Mouse (Mus musculus) neural tube, embryonic 14.5 days (tissue): ENCODE data around the gene 4933428G20Rik. TPM values are rescaled to one million over a fixed set of nuclear protein-coding genes. Genes with fewer than 3 reads are reported as not detected.
A peak's percentile ranks its signal among the peaks of the same experiment; 100 is the strongest.

Source experiments
- ATAC-seq: fragments of 200-750 bp; cut with Nextera tagmentation; 2 replicates; pipeline ENCODE4 v1.8.0; 2017; ENCODE audit warnings: low read depth, mild to moderate bottlenecking, moderate TSS enrichment, moderate library complexity
- H3K27ac ChIP-seq: fragments of 300-500 bp; sonication (generic); 2 replicates; pipeline ENCODE4 v1.5.1; 2014; ENCODE audit warnings: low read depth, mild to moderate bottlenecking, control low read depth, low read length, moderate library complexity, mixed read lengths
- H3K27me3 ChIP-seq: fragments of 300-500 bp; sonication (generic); 2 replicates; pipeline ENCODE4 v1.6.1; 2014; ENCODE audit warnings: low read length; ENCODE audit not compliant: control insufficient read depth, insufficient read depth
- H3K36me3 ChIP-seq: fragments of 300-500 bp; sonication (generic); 2 replicates; pipeline ENCODE4 v1.6.1; 2014; ENCODE audit warnings: low read length, mixed read lengths; ENCODE audit not compliant: control insufficient read depth, insufficient read depth
- H3K4me1 ChIP-seq: fragments of 300-500 bp; sonication (generic); 2 replicates; pipeline ENCODE4 v1.6.1; 2014; ENCODE audit warnings: low read length; ENCODE audit not compliant: control insufficient read depth, insufficient read depth
- H3K4me2 ChIP-seq: fragments of 300-500 bp; sonication (generic); 2 replicates; pipeline ENCODE4 v1.6.1; 2014; ENCODE audit warnings: mild to moderate bottlenecking, low read depth, low read length, control low read depth
- H3K4me3 ChIP-seq: fragments of 300-500 bp; sonication (generic); 2 replicates; pipeline ENCODE4 v1.5.1; 2014; ENCODE audit warnings: low read depth, low read length, control low read depth, mixed read lengths
- H3K9ac ChIP-seq: fragments of 300-500 bp; sonication (generic); replicated peaks from 2 replicates; pipeline ENCODE4 v1.6.1; 2014; ENCODE audit warnings: low read depth, mild to moderate bottlenecking, control low read depth, low read length, mixed read lengths
- H3K9me3 ChIP-seq: fragments of 300-500 bp; sonication (generic); 2 replicates; pipeline ENCODE4 v1.6.1; 2016; ENCODE audit warnings: low read length; ENCODE audit not compliant: control insufficient read depth
- WGBS: fragments of 180-500 bp; shearing (Covaris S2); extraction: QIAGEN DNeasy Blood & Tissue Kit; methylation state at CpG from one replicate; pipeline ENCODE4 v1.1.7; 2014; 5-methylcytosine and 5-hydroxymethylcytosine counted together
- polyA plus RNA-seq: library from polyadenylated mRNA; unstranded; fragments of >200 nt; fragmentation: Nextera tagmentation; extraction: Ambion mirVana; gene quantifications from 2 replicates; pipeline ENCODE4 v1.2.1, GENCODE M21; 2014

Gene 4933428G20Rik
- polyA plus RNA-seq, result 0.26 and 0.33 TPM in 2 replicates

DNA sequence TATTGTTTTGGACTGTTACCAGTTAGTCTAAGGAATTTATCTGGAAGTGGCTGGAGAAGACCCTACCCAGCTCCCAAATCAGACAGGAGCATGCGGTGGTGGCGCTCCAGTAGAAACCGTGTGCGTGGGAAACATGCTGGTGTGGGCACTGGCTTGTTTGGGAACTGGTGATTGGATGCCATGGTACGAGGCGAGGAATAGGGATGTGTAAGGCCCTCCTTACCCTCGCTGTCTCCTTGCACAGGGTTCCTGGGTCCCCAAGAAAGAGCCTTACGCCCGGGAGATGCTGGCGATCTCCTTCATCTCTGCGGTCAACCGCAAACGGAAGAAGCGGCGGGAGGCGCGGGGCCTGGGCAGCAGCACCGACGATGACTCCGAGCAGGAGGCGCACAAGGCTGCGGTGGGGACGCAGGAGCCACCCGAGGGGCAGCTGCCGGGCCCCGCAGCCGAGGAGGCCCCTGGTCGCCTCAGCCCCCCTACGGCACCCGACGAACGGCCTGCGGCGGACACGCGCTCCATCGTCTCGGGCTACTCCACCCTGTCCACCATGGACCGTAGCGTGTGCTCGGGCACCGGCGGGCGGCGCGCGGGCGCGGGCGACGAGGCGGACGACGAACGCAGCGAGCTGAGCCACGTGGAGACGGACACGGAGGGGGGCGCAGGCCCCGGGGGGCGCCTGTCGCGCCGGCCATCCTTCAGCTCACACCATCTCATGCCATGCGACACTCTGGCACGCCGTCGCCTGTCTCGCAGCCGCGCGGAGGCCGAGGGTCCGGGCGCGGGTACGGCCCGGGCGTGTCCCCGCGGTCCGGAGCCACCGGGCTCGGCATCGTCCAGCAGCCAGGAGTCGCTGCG is at the start of gene 4933428G20Rik:
TSS of gene 4933428G20Rik (minus strand) at position 476 of the 855 bp plus-strand sequence.
- H3K27me3 ChIP-seq, result peaks cover 22% of the 10 kb centered on the region
- WGBS, result 6% methylated on average over 83 of the region's 88 CpGs
- ATAC-seq, result peak; percentile 19; the same call in 1 of the 2 replicates

GRCm38 (mm10) chr11:97548757-97549156 is 48.6 kb upstream of the 4933428G20Rik start:
- ATAC-seq, result no peak
- Histone ChIP-seq H3K27me3 (peaks cover 21% of the 10 kb centered on the region; the same call in 1 of the 2 replicates), H3K4me1 (peaks cover 24% of the 10 kb centered on the region), H3K4me3 (no peak overlapping the region), H3K36me3 (no peaks in the 10 kb centered on the region), H3K9ac (no peak overlapping the region), H3K4me2 (no peak overlapping the region), H3K9me3 (no peaks in the 10 kb centered on the region), H3K27ac (no peak overlapping the region)
- WGBS, result 65% methylated on average over 8 of the region's 8 CpGs

More for the DNA sequence above, at the start of gene 4933428G20Rik:
- H3K4me3 ChIP-seq, result peak within 1 kb of the TSS; percentile 29
- no peaks in the 10 kb centered on the region for H3K9me3 ChIP-seq
- H3K9ac ChIP-seq, result peak within 1 kb of the TSS; percentile 28; the same call in 1 of the 2 replicates
- peak within 1 kb of the TSS; percentile 46 for H3K4me2 ChIP-seq
- peaks cover 6% of the 10 kb centered on the region; the same call in 1 of the 2 replicates for H3K4me1 ChIP-seq
- H3K27ac ChIP-seq, result no peak within 1 kb of the TSS
- H3K36me3 ChIP-seq, result peaks cover 4% of the 10 kb centered on the region; the same call in 1 of the 2 replicates

- 72% methylated on average over 12 of the region's 12 CpGs for WGBS
- no peak overlapping the region for H3K4me3 ChIP-seq
- peaks cover 21% of the 10 kb centered on the region; the same call in 1 of the 2 replicates for H3K27me3 ChIP-seq
- H3K9me3 ChIP-seq, result no peaks in the 10 kb centered on the region
- H3K27ac ChIP-seq, result no peak overlapping the region
- no peaks in the 10 kb centered on the region for H3K36me3 ChIP-seq
- H3K9ac ChIP-seq, result no peak overlapping the region
- no peak for ATAC-seq
- H3K4me1 ChIP-seq, result peaks cover 24% of the 10 kb centered on the region
- H3K4me2 ChIP-seq, result no peak overlapping the region
Observed at GRCm38 (mm10) chr11:97547957-97548706, 48.0 kb upstream of the 4933428G20Rik start.

DNA sequence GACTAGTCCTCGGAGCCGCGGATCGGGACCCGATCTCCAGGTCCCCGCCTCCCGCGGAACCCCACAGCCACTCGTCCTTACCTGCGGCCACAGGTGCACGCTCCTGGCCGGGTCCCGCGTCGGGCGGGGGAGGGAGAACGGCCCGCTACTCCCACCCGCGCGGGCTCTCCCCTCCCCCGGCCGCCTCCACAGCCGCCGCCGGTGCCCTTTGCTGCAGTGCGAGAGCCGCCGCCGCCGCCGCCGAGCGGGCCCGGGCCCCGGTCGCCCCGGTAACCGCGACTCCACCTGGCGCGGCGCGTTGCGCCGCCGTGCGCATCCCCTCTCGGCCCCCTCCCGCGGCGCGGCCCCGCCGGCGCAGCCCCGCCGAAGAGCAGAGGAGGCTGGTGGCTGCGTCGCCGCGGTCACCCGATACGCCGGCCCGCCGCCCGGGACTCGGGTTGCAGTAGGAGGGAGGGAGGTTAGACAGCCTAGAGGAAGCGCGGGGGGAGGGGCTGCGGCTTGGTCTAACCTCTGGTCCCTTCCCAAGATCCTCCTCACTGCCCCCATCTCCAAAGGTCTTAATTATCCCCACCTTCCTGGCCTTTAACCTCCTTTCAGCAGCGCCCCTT is 46.8 kb upstream of the 4933428G20Rik start:
- WGBS, result under 1% methylated on average over 23 of the region's 73 CpGs
- H3K4me1 ChIP-seq, result peaks cover 19% of the 10 kb centered on the region
- H3K27me3 ChIP-seq, result peaks cover 21% of the 10 kb centered on the region; the same call in 1 of the 2 replicates

GRCm38 (mm10) chr11:97545808-97546560 is 45.8 kb upstream of the 4933428G20Rik start:
- H3K27me3 ChIP-seq, result peaks cover 21% of the 10 kb centered on the region; the same call in 1 of the 2 replicates
- peaks cover 4% of the 10 kb centered on the region; the same call in 1 of the 2 replicates for H3K36me3 ChIP-seq
- no peak overlapping the region for H3K27ac ChIP-seq
- H3K4me3 ChIP-seq, result peak overlapping the region; percentile 47
- H3K9me3 ChIP-seq, result no peaks in the 10 kb centered on the region
- H3K9ac ChIP-seq, result peak overlapping the region; percentile 56
- WGBS, result 9% methylated on average over 26 of the region's 26 CpGs
- H3K4me1 ChIP-seq, result peaks cover 17% of the 10 kb centered on the region
- no peak for ATAC-seq
- H3K4me2 ChIP-seq, result peak overlapping the region; percentile 92

More for the DNA sequence above, 46.8 kb upstream of the 4933428G20Rik start:
- H3K9ac ChIP-seq, result peak overlapping the region; percentile 56
- peak; percentile 52 for ATAC-seq
- H3K9me3 ChIP-seq, result no peaks in the 10 kb centered on the region
- H3K4me3 ChIP-seq, result peak overlapping the region; percentile 47
- no peak overlapping the region for H3K27ac ChIP-seq
- peak overlapping the region; percentile 92 for H3K4me2 ChIP-seq
- no peaks in the 10 kb centered on the region for H3K36me3 ChIP-seq

DNA sequence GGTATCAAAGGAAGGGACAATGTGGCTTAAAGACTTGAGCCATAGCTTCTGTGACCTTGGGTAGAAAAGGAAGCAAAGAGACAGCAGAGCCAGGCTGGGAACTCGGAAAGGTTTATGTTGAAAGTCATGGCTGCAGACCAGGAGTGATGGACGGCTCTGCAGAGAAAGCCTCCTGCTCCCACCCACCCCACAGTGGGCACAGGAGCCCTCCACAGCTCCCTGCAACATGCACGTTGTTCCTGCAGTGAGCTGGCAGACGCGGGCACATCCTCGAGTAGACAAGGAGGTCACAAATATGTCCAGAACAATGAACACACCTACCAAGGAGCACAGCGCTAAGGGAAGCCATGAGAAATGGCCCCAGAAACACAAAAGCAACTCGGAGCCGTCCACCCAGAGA is 43.7 kb upstream of the 4933428G20Rik start:
- Histone ChIP-seq H3K27ac (no peak overlapping the region), H3K27me3 (peaks cover 25% of the 10 kb centered on the region; the same call in 1 of the 2 replicates), H3K4me3 (no peak overlapping the region), H3K4me1 (peaks cover 19% of the 10 kb centered on the region), H3K4me2 (no peak overlapping the region), H3K9me3 (no peaks in the 10 kb centered on the region), H3K9ac (no peak overlapping the region), H3K36me3 (peaks cover 4% of the 10 kb centered on the region; the same call in 1 of the 2 replicates)
- no peak for ATAC-seq
- 77% methylated on average over 9 of the region's 9 CpGs for WGBS

GRCm38 (mm10) chr11:97543181-97543733 is 43.1 kb upstream of the 4933428G20Rik start:
- peaks cover 20% of the 10 kb centered on the region; the same call in 1 of the 2 replicates for H3K27me3 ChIP-seq
- peaks cover 4% of the 10 kb centered on the region; the same call in 1 of the 2 replicates for H3K36me3 ChIP-seq
- H3K27ac ChIP-seq, result no peak overlapping the region
- WGBS, result 37% methylated on average over 12 of the region's 12 CpGs
- H3K9me3 ChIP-seq, result no peaks in the 10 kb centered on the region
- ATAC-seq, result no peak; the same call in 1 of the 2 replicates
- no peak overlapping the region for H3K4me2 ChIP-seq
- H3K4me1 ChIP-seq, result peaks cover 19% of the 10 kb centered on the region
- no peak overlapping the region for H3K9ac ChIP-seq
- no peak overlapping the region for H3K4me3 ChIP-seq
